Mouse (Mus musculus) kidney, adult 9 months (tissue): ENCODE results near the gene Eln.

Experiments used
- DNase-seq: peaks from one replicate; pipeline ENCODE4 v3.0.0; 2022

The Eln gene

GRCm38 (mm10) chr5:134680238-134680637 is 66.9 kb downstream of the Eln start:
- DNase-seq: peak; percentile 28

DNA sequence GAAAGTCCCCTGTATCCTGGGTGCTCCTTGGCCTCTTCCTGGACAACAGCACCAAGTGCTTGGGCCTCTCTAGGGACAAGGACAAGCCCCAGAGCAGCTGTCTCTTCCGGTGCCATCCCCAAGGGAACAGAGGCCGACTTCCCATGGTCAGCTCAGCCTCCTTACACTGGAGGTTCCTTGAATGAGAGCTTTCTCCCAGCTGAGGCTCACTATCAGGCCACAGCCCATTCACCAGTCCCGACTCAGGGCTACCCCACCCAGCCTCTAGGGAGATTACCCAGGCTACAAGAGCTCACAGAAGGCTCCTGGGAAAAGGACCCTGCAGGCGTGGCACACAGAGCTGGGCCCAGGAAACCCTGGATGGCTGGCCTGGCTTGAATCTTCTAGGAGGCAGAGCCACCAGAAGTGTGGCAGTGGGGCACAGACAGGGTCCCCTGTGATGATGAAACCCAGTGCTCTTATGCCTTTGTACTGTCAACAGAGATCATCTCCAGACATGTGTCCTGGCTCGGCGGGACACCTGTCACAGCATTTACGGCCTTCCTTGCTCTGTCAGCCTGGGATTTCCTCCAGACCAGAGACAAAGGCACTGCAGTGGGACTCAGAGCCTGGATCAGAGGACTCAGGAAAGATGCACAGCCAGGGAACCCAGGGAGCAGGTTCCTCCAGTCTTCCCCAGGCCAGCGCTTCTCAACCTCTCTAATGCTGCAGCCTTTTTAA is 68.1 kb downstream of the Eln start:
- DNase-seq: peak; percentile 35

- peak; percentile 30 for DNase-seq
Observed at GRCm38 (mm10) chr5:134678031-134678430, 69.1 kb downstream of the Eln start.

- DNase-seq: no peak
Observed at GRCm38 (mm10) chr5:134677491-134677890, 69.6 kb downstream of the Eln start.

GRCm38 (mm10) chr5:134675956-134676759 is 71.0 kb downstream of the Eln start:
- peak; percentile 74 for DNase-seq

DNA sequence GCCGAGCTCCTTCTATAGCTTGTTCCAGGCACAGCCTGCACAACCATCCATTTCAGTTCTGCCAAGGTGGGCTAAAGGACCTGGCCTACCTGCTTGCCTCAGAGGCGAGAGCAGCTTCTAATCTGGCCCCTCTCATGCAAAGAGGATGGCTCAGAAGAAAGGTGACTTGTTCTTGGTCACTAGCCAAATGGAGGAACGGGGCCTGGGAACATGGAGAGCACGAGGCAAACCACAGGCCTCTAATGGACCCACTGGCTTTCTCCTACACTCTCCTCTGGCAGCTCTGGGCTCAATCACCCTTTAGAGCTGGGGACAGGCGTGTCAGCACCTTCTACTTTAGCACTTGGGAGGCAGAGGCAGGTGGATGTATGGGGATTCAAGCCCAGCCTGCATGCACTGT is 72.1 kb downstream of the Eln start:
- DNase-seq: no peak

- no peak for DNase-seq
Observed at GRCm38 (mm10) chr5:134672611-134673010, 74.5 kb downstream of the Eln start.

GRCm38 (mm10) chr5:134672198-134672516 is 75.0 kb downstream of the Eln start:
- no peak for DNase-seq

DNA sequence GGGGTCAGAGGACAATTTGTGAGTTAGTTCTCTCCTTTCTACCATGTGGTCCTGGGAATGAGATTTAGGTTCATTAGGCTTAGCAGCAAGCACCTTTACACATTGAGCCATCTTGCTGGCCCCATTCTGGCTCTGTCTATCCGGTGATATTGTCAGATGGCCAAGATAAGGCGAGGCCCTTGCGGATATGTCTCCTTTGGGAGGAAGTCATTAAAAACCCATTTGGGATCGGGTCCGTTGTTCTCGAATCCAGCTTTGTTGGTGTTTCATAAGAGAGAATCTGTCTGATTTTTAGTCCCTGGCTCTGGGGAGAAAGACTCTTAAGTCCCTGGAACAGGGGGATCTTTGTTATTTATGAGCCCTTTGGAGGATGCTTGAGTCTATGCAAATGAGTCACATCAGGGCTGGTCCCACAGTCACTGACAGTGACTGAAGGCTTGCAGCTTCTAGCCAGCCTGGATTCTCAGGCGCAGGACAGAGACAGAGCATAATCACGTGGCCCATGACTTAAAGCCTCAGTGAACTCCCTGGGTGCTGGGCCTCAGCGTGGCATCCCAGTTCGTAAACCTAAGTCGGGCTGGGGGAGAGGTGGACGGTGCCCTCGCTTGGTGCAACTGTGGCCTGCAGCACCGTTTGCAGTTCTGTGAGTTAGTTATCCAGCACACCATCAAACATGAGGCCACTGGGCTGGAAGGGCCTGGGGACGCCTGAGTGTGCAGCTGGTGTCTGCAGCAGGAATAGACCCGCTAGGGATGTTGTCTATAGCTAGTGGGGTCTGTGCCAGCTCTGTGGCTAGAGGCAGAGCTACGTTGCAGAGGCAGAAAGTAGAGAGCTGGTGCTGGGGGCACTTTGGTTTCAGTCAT is 75.6 kb downstream of the Eln start:
- peak; percentile 32 for DNase-seq

DNA sequence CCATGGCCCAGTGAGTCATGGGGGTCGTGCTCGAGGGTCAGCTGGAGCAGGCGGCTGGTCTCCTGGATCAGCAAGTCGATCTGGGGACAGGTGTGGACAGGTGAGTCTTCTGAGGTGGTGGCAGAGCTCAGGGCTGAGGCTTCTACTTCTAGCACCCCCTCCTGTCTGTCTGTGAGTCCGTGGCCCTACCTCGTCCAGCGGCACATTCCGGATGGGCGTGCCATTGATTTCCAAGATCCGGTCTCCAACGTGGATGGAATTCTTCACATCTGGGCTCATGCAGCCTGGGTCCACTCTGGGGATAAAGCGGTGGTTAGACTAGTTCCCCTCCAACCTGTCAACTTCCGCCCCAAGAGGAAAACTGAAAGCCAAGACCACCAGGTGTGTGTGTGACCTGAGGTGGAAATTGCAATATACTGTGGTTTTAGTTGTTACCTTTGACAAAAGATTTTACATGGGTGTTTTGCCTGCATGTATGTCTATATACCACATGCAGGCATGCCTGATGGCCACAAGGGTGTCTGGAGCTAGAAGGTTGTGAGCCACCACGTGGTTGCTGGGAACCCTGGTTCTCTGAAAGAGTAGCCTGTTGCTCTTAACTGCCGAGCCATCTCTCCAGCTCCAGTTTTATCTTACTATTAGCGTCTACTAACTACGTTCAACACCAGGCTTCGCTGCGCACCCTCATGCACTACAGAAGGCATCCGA is 78.0 kb downstream of the Eln start:
- DNase-seq: no peak

- peak; percentile 45 for DNase-seq
Observed at GRCm38 (mm10) chr5:134668495-134668894, 78.6 kb downstream of the Eln start.

DNA sequence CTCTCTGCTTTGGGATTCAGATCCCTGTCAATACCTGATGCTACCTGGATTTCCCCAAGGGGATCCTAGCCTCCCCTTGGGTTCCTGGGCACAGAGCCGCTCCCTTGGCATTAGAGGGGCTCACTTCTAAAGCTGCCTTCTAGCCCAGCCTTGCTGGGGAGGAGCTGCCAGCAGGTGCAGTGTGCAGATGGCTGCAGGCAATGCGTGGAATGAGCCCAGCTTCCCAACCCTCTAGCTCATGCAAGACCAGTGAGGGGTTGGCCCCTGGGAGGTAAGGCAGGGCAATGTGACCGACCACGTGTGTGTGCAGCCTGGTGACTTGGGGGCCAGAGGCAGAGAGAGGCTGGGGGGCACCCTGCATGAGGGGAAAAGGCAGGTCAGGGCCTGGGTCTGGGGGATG is 90.4 kb downstream of the Eln start:
- no peak for DNase-seq
